Mouse (Mus musculus): Measurements from ENCODE around the gene Nid2.

The Nid2 gene

DNA sequence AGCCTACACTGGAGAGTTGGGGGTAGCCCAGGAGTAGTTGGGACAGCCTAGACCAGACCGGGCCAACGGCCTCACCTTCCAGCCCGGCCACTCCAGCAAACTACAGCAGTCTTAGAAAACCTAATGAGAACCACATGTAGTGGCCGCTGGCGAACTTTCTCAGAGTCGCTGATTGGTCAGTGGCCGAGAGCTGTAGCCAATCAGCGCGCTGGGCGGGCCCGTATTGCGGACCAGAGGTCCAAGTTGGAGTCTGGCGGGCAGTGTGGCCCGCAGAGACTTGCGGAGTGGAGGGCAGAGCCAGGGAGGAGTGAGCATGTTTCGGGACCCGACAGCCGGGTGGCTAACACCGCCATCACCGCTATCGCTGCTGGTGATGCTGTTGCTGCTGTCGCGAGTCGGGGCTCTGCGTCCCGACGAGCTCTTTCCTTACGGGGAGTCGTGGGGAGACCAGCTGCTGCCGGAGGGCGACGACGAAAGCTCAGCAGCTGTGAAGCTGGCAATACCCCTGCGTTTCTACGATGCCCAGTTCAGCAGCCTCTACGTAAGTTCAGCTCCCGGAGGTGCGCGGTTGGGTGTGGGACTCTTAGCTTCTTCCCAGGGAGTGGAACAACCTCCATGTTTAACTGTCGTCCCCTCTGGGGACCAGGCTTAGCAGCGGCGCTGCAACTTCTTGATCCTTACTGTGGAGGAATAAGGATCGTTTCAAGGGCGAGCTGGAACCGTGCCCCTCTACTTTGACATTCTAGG is at the start of gene Nid2:
Gene Nid2, plus strand, starts transcription at position 241 of the 747 bp plus-strand sequence.
- no peak for DNase-seq (ENCODE audit: low read depth)

DNA sequence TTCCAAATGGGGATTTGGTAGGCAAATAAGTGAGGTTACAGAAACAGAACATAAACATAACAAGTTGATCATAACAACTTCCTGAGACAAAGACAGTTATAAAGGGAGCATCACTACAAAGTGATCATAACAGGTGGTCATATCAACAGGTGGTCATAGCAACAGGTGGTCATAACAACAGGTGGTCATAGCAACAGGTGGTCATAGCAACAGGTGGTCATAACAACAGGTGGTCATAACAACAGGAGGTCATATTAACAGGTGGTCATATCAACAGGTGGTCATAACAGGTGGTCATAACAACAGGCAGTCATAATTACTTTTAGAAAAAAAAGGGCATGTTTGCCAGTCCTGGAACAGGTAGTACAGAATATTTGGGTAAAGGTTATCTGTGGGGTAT is 49.5 kb upstream of the Nid2 start:
- DNase-seq (ENCODE audit: low read depth): no peak

GRCm38 (mm10) chr14:19705649-19706048 is 45.4 kb upstream of the Nid2 start:
- peak; percentile 49 for DNase-seq (ENCODE audit: low read depth)

DNA sequence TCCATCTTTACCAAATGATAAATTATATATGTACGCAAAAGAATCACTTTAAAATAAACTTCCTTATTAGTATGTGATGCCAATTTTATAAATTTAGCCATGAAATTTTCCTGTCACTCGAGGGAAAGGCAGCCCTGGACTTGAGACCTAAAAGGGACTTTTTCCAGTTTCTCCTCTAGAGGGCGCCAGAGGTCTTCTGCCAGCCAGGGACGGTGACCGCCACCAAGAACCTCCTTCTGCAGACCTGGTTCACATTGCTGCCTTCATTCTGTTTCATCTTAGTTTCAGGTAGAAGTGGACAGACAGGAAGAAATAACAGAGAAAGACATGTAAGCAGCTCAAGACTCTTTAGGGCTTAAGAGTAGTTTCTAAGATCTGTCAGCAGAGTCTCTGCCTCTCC is 44.6 kb upstream of the Nid2 start:
- DNase-seq (ENCODE audit: low read depth): peak; percentile 79

GRCm38 (mm10) chr14:19706997-19707396 is 44.1 kb upstream of the Nid2 start:
- no peak for DNase-seq (ENCODE audit: low read depth)

GRCm38 (mm10) chr14:19707721-19708507 is 43.2 kb upstream of the Nid2 start:
- DNase-seq (ENCODE audit: low read depth): no peak

DNA sequence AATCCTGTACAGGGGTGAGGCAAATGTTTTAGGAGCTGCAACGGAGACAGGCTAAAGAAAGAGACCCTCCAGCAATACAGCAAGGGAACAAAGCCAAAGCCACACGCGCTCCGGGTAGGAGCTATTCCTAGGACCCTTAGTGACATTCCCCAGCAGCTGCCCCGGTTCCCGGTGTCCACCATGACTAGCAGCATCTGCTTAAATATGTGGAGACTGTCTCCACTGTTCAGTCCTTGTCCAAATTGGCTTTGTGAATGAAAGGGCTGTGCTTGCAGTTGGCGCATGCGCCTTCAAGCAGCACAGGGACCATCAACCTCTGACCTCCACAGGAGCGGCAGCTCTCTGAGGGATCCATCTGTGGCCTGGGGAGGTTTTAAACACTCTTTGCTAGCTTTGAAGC is 41.9 kb upstream of the Nid2 start:
- DNase-seq (ENCODE audit: low read depth): no peak

GRCm38 (mm10) chr14:19711771-19712170 is 39.3 kb upstream of the Nid2 start:
- no peak for DNase-seq (ENCODE audit: low read depth)

DNA sequence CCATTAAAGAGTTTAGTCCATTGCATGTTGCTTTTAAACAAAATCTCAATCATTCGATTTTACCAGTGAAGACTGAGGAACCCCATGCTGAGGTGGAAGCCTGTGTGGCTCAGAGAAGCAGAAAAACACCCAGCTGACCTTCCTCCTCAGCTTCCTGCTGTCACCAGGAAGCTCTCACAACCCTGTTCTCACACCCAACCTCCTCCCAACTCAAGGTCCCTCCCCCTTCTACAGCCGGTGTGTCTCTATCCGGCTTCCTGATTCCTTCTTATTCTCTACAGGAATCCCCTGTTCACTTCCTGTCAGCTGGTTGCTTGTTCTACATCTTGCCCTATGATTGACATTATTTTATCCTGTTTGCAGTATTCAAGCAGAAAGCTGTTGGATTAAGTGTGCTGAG is 38.0 kb upstream of the Nid2 start:
- peak; percentile 10 for DNase-seq (ENCODE audit: low read depth)

DNA sequence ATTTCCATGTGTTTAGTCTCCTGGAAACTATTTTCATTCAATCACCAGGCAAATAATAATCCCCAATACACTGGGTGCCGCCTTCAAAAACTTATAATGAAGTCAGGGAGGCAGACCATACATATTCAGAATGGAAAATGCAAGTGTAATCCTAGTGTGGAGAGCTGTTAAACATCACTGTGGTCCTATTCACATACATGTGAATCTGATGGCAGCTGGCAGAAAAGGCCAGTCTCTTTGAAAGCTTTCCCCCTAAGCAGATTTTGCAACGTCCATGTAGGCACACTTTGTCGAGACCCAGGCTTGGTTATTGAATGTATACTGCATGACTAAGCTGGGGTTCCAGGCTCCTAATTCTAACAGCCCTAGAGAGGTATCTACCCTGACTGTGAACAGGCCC is 32.0 kb upstream of the Nid2 start:
- DNase-seq (ENCODE audit: low read depth): no peak

GRCm38 (mm10) chr14:19720044-19720611 is 30.9 kb upstream of the Nid2 start:
- no peak for DNase-seq (ENCODE audit: low read depth)

GRCm38 (mm10) chr14:19728278-19728677 is 22.8 kb upstream of the Nid2 start:
- no peak for DNase-seq (ENCODE audit: low read depth)

DNA sequence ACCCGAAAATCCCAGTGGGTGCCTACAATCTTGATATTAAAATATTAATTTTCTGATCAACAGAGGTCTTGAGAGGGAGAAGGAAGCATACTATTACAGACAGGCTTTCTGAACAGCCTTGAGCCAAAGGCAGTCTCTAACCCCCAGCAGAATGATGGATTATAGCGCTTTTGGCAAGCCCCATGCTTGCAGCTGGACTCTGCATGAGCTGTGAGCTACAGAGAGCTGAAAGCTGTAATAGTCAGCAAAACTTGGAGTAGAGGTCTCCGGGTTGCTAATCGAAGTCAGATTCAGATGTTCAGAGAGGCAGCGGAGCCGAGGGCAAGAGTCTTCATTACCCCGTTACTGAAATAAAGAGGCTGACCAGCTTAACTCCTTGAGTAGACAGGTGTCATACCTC is 22.3 kb upstream of the Nid2 start:
- no peak for DNase-seq (ENCODE audit: low read depth)

GRCm38 (mm10) chr14:19732097-19732496 is 19.0 kb upstream of the Nid2 start:
- no peak for DNase-seq (ENCODE audit: low read depth)

DNA sequence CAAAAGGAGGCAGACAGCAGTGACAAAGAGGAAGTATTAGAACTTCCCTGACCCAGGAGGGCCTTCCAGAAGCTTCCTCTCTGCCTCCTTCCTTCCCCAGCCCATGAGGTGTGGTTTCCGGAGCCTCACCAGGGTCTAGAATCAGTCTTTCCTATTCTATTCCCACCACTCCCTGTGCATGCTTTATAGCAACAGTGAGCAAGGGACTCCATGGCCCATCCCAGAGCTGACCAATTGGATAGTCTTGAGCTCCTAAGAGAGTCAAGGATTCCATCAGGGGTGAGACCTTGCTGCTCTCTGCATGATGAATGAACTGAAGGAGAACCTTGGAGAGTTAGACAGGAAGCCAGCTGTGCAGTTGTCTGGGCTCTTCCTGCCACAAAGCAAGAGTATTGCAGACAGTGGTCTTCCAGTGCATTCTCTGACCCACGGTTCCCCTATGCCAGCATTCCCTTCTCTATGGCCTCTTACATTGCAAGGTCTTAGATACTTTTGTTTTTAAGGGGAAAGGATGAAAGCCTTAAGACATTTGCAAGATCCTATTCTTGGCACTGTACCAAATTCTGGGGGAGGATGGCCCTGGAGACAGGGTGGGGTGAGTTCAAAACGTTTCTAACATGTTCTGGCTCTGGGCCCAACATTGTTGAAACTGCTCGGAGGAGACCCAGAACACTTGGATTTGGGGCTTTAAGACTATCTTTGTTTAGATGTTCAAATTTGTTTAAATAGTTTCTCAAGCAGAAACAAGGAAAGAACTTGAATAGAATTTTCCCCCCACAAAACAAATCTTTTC is 17.4 kb upstream of the Nid2 start:
- DNase-seq (ENCODE audit: low read depth): no peak

- DNase-seq (ENCODE audit: low read depth): no peak
Observed at GRCm38 (mm10) chr14:19735303-19735702, 15.8 kb upstream of the Nid2 start.

DNA sequence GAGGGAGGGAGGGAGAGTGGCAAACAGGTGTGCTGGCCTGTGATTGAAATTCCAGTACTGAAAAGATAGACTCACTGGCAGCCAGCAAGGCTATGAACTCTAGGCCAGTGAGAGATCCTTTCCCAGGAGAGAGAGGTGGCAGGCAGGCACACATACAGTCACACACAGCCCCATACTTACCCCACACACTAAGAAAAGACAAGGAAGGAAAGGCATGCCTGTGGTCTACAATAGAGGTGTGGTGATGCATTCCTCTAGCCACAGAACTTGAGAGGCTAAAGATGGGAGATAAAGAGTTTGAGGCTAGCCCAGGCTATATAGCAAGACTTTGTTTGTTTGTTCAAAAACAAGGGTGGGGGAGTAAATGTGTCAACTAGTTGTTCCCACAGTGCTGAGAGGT is 13.5 kb upstream of the Nid2 start:
- DNase-seq (ENCODE audit: low read depth): peak; percentile 11

DNA sequence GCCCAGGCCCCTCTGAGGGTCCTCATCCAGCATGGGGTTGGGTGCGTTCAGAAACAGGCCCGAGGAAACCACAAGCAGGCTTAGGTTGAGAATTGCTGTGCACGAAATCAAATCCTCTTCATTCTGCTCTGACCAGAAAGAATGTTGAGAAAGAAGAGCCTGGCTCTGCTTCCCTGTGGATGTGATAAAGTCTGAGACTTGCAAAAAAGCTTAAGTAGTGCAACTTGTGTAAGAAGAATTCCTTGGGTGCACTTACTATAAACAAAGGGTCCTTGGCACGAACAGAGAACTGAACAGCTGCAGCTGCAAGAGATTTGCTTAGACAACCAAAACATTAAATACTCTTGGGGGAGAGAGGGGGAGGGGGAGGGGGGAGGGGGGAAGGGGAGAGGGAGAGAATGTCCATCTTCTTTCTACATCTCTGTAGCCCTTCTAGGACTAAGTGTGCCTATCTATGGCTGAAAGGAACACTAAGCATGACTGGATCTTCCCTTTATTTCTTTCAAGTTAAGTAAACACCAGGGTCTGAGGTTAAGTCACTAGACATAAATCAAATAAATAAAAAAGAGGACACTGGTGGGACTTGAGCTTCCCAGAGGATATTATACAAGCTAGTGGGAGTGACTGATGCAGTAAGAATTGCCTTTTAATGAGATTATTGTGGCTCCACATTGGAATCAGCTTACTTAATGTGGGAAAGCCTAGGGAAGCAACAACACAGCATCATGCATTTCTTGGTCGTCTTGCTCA is 12.8 kb upstream of the Nid2 start:
- DNase-seq (ENCODE audit: low read depth): no peak

DNA sequence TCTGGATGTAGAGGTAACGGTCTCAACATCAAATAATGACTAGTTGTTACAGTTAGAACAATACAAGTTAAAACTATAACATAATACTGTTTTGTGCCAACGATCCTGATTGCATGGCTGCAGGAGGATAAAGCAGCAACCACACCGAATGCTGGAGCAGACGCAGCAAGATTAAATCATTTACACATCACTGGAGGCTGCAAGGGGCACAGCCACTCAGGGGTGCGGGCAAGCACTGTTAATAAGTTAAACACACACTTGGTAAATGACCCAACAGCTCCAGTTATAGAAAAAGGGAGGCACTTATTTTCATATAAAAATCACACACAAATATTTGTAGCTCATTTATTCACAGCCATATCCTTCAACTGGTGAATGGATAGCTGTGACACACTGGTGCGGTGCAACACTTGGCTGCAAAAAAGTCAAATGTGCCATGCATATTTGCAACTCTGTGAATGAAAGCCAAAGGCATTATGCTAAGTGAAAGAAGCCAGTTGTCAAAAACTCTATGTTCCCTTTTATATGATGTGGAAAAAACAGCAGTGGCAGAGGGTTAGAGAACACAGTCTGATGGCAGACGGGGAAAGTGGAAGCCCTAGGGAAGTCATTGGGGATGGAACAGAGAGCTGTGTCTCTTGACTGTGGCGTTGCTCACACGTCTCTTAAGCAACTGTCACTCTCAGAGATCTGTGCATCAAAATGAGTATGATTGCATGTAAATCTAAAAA is 11.5 kb upstream of the Nid2 start:
- DNase-seq (ENCODE audit: low read depth): no peak

DNA sequence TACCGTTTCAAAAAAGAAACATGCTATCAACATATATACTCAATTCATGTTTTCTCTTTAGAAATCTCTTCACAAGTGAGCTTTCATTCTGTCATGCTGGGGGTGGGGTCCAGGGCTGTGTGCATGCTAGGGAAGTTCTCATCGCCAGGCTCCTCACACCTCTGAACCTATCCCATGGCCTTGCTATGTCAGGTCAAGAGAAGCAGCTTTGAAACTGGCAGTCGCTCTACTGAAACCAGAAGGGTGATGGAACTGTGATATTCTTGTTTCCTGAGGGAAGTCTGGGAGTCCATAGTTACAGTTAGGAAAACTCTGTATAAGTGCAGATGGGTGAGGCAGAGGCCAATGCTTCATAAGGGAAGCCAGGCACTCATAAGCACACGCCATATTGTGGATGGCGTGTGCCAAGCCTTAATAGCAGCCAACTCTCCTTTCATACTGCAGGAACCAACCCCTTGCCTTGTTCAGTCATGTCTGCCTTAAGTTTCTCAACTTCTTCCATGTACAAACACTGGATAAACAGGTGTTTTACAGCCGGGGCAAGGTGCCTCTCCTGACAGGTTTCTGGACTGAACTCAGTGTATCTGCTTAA is 10.8 kb upstream of the Nid2 start:
- no peak for DNase-seq (ENCODE audit: low read depth)

- no peak for DNase-seq (ENCODE audit: low read depth)
Observed at GRCm38 (mm10) chr14:19744876-19745275, 6.2 kb upstream of the Nid2 start.
